Mouse (Mus musculus): ENCODE results near the gene Cpsf4l.

Cpsf4l gene

DNA sequence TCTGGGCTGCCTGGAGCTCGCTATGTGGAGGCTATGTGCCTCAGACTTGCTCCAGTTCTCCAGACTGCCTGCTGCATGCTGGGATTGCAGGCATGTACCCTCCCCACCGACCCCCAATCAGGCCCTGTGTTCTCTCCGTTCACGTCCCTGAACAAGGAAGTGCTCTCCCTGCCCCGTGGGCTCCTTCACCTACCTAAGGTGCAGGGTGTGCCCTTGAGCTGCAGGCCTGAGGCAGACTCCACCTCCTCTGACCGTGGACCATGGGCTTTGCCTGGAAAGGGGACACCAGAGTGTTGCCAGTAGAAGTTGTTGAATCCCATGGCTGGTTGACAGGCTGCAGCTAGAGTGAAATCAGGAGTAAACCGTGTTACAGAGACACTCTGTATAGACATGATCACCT, 10.2 kb downstream of the Cpsf4l start:
- DNase-seq (ENCODE audit: inconsistent ontology term), result no peak

DNA sequence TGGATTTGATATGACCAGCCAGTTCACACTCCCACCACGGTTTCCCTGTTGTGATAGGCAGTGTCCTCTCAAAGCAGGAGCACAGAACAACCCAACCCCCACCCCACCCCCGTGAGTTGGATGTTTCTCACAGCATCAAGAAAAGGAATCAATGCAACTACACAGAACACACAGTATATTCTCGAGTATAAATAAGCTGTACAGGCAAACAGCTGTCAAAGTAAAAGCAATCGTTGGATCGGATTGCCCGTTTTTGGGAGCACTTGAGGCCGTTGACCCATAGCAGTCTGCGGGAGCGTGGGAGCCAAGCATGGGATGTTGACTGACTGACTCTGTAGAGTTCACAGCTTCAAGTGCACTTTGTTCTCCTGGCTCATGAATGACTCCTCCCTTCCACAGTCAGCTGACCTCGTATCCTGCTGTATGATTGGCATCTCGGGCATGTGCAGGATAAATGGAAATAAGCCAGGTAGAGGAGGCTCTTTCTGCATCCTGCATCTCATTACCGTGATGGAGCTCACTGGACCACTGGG, 11.7 kb downstream of the Cpsf4l start:
- DNase-seq (ENCODE audit: inconsistent ontology term), result no peak

DNA sequence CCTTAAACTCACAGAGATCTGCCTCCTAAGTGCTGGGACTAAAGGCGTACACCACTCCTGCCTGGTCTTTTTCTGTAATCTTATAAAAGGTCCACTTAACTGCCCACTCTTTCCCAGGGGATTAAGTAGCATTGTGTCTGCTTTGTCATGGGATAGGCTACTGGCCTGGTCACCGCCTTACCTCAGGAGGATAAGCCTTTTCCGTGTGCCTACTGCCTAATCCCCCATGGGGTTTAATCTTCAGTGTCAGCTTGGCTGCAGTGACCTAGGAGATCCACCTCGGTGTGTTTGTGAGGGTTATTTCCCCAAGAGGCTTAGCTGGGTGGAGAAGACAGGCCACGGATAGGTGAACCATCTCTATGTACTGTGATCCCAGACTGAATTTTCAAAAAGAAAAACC, 12.2 kb downstream of the Cpsf4l start:
- DNase-seq (ENCODE audit: inconsistent ontology term), result no peak

DNA sequence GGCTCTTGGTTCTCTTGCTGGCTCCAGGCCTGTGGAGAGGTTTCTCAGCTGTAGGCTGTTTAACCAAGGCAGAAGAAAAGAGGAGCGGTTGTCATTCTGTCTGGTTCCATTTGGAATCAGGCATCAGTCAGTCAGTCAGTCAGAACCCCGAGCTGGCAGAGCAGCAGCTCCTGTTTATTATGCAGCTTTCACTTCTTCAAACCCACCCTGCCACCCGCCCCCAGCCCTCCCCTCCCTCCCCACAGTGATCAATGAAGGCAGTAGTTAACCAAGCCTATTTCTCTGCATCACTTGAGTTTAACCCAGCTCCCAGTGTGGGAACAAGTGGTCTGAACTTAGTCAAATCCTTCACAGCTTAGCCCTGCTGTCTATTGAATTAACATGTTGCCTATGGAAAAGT, 18.0 kb downstream of the Cpsf4l start:
- no peak for DNase-seq (ENCODE audit: inconsistent ontology term)

DNA sequence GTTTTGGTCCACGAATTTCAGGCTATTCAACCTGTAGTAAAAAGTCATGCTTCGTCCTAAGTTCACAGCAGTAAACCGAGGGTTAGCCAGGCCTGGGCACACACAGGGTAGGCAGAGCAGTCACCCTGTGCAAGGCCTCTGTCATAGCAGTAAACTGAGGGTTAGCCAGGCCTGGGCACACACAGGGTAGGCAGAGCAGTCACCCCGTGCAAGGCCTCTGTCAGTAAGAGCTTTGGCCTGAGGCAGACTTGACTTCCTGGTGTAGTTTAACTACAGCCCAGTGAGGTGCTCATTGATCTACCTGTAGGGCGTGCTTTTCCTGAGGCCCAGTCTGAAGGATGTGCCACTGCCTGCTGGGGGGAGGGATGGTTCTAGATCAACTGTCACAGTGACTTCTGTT, 18.5 kb downstream of the Cpsf4l start:
- DNase-seq (ENCODE audit: inconsistent ontology term), result no peak

DNA sequence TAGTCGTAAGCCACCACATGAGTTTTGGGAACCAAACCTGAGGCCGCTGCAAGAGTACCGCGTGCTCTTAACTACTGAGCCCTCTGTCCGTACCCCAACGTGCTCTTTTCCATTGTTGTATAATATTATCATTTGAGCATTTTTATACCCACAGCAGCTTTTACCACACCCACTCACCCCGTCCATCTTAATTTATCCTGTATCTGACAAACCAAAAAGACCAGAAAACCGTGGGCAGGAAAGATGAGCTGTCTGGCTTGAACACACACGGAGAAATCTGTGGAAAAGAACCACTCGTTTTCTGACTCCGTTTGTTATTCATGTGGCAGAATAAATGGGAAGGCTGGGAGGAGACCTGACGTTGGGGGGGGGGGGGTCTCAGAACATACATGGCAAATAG, 19.3 kb downstream of the Cpsf4l start:
- DNase-seq (ENCODE audit: inconsistent ontology term), result no peak

DNA sequence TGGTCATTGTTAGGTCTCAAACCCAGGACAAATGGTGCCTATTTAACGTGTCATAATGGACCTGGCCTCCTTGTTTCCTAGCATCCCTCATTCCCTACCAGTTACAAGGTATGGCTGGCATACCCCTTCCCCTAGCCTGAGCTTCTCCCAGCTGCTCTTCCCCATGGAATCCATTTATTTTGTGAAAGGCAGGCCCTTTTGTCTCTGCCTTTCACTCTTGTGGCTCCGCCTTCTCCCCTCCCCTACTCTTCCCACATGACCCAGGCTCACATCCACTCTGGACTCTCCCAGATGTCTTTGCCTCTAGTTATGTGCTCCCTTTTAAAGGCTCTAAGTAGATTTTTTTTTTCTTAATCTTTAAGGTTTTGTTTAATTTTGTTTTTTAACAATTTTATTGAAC, 22.8 kb downstream of the Cpsf4l start:
- no peak for DNase-seq (ENCODE audit: inconsistent ontology term)

DNA sequence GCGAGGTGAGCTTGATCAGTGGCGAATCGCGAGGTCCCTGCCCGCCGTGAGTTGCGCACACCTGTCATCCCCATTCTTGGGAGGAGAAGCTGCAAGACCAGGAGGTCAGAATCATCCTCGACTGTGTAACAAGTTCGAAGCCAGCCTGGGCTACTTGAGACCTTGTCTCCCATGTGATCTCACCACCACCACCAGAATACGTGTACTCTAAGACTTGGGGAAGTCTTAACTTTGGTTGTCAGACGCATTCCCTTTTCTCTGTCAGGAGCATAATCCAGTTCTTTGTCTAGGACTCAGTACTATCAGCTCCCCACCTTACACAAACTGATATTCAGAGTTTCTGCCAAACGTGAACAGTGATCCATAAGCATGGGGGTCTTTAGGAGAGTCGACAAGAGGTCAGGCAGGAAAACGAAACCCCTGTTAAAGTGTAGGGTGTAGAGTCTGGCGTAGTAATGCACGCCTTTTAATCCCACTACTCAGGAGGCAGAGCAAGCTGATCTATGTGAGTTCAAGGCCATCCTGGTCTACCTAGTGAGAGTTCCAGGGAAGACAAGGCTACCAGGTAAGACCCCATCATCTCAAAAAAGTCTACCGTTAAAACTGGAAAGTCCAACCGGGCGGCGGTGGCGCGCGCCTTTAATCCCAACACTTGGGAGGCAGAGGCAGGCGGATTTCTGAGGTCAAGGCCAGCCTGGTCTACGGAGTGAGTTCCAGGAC, 24.9 kb downstream of the Cpsf4l start:
- no peak for DNase-seq (ENCODE audit: inconsistent ontology term)

DNA sequence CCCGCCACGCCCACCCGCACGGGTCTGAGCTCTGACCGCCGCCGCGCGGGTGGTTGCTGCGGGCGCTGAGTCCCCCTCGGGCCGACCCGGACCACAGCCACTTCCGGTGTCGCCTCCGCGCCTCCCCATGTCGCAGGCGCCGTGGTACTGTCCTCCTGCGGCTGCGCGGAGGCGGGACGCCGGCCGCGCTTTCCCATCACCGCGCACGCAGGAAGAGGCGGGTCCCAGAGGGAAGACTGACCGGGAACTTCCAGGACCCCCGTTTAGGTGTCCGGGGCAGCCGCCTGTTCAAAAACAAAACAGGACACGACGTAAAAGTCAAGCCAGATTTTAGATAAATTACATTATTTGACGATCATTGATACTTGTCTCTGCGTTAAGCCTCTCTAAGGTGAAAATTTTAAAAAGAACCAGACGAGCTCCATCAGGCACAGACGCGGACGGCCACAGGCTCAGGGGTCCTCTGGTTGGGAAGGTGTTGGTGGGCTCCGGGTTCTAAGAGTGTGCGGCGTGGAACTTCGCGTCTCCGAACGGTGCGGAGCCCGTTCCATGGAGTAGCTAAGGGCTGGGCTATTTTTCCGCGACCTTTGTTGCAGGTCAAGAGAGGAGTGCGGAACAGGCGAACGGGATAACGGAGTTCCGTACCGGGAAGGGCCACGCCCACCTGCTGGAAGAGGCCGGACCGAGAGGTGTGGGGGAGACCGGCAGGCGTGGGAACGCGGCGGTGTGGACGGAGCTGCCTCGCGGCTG, 25.7 kb downstream of the Cpsf4l start, which contains the start of the genes Fam104a and D11Wsu47e:
Gene Fam104a (minus strand): TSS at position 199 of the 750 bp plus-strand sequence.
Gene D11Wsu47e (plus strand): TSS at position 456 of the 750 bp plus-strand sequence.
- peak; percentile 98 for DNase-seq (ENCODE audit: inconsistent ontology term)

DNA sequence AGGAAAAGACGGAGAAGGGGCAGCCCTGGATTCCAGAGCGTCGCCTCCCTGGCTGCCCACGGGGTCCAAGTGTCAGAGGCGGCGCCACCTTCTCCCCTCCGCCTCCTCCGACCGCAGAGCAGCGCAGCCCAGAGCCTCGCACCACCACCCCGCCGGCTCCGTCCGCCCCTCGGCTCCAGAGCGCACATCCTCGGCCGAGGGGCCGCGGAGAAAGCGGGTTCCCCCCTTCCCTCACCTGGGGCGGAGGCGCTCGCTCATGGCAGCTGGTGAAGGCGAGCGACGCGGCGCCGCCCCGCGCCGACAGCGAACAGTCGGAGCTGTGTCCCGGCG, 26.2 kb downstream of the Cpsf4l start:
- no peak for DNase-seq (ENCODE audit: inconsistent ontology term)

DNA sequence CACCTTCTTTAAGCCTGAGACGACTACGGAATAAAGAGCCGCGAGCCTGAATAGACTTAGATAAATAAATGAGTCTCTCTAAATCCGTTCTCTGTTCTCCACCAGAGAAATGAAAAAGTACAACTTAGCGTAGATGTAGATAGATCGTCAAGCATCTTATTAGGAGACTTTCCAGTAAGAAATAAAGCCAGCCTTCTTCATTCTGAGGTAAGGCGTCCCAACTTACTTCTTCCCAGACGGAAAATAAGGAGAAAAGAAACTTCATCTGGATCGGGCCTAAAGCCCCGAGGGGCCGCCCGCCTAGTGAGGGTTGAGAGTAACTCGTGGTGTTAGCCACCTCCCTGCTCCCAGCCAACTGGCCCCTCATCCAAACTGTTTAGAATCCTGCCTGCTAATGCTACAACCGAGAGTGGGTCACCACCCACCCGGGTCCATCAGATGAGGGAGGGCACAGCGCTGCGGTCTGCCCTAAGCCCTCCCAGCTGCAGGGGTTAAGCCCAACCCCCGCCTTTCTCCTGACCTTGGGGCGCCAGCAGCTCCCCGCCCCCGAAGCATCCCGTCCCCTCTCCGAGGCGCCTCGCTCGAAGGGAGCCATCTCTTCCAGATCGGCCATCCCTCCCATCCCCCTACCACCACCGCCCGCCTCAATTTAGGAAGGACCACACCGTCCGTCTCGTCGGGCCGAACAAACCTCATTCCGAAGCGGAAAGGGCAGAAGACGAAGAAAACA, 26.8 kb downstream of the Cpsf4l start:
- DNase-seq (ENCODE audit: inconsistent ontology term), result peak; percentile 78

DNA sequence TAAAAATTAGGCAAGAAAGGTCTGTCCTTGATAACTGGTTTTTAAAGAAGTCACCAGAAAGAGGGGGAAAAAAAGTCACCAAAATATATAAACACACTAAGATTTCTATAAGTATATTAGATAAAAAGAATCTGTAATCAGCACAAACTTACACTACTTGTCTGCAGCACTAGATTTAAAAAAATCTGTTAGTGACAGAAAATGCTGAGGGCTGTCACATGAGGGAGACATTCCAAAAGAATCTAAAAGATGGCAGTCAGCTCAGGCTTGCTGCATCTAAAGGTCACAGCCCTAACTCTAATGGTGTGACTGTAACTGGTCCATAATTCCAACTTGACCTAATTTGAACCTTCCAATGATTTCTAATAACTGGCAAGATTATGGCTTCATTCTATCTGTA, 27.8 kb downstream of the Cpsf4l start:
- no peak for DNase-seq (ENCODE audit: inconsistent ontology term)

DNA sequence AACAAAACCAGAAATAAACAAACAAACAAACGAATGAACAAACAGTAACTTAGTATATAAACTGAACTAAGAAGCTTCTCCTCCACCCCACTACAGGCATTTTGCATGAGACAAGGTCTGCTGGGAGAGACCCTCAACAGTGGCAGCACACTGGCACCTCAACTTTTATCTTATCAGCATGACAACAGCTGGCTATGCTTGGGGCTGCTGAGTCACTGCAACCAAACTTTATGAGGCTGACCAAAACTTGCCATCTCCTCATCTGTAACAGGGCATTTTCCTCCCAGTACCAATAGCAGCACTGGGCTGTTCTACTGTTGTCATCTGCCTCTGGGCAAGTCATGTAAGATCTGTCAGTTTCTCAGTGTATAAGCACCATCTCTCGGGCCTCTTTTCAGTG, 28.9 kb downstream of the Cpsf4l start:
- no peak for DNase-seq (ENCODE audit: inconsistent ontology term)

DNA sequence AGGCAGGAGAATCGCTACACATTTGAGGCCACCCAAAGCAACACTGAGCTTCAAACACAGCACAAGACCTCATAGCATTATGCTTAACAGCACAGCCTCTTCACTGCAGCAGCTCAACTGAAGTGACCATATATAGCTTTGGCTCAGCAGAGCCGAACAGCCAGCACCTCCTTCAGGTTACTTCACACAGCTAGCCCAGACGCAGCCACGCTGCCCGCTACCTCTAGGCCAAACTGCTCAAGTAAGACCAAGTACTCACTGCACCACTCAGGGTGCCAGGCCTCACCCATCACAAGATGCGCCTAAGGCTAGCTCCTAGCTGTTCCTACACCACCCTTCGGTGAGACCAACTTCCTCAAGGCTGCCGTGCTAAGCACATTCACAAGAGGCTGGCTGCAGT, 31.4 kb downstream of the Cpsf4l start:
- no peak for DNase-seq (ENCODE audit: inconsistent ontology term)

DNA sequence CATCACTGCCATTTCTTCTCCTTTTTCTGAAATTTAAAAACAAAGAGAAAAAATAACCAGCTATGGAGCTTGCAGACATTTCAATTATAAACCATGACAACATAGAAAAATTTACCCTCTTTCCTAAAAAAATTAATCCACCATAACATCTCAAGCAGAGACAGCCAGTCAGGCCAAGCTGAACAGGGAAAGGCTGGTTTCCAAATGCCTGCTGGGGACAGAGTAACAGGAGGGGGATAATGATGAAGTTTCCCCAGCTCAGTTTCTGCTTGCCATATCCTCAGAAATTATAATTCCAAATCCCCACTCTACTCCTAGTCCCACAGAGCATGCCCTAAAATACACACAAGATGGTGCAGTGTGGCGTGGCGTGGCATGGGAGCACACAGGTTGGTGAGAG, 32.4 kb downstream of the Cpsf4l start:
- DNase-seq (ENCODE audit: inconsistent ontology term), result no peak

DNA sequence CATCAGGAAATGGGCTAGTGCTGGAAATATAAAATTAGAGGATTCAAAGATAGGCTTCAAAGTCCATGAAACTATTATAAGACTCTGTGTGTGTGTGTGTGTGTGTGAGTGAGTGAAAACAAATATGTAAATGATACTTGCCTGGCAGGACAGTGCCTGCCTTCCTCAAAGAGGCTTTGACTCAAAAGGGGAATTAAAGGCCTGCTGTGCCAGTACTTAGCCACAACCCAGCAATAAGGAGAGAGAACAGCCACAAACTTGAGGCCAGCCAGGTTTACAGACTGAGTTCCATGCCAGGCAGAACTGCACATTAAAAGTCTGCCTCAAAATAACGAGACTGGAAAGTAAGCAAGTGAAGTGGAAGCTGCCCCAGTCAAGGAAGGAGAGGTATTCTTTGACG, 33.0 kb downstream of the Cpsf4l start:
- DNase-seq (ENCODE audit: inconsistent ontology term), result no peak

DNA sequence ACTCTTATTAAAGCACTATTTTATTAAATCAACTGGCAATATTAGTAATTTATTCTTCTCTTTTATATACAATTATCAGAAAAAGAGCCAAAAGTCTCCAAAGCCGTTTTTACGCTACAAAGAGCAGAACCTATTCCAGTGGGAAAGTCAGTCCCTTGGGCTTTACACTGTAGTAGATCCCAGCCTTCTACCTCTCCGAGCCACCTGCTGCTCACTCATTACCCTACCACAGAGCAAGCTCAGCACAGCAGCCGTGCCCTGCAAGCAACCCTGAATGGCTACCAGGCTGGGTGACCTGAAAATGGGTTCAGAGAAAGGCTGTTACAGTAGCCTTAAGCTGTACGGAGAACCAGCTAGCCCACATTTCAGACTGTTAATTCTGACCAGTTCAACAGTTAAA, 35.2 kb downstream of the Cpsf4l start:
- no peak for DNase-seq (ENCODE audit: inconsistent ontology term)

DNA sequence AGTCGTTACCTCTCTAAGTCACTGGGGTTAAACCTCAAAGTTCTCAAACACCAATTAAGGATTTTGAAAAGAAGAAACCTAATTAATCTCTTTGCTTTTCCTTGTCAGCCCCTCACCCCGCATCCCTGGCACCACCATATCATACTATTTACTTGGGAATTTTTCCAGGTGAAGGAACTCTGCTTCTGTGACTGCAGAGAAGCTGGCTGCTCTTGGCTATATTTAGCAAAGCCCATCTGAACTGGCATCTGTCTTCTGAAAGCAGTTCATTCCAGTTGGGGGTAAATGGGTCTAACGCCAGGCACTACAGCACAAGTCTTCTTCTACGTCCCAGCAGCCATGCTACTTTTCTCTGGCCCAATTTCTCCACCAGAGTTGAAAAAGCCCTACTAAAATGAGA, 36.2 kb downstream of the Cpsf4l start:
- no peak for DNase-seq (ENCODE audit: inconsistent ontology term)

DNA sequence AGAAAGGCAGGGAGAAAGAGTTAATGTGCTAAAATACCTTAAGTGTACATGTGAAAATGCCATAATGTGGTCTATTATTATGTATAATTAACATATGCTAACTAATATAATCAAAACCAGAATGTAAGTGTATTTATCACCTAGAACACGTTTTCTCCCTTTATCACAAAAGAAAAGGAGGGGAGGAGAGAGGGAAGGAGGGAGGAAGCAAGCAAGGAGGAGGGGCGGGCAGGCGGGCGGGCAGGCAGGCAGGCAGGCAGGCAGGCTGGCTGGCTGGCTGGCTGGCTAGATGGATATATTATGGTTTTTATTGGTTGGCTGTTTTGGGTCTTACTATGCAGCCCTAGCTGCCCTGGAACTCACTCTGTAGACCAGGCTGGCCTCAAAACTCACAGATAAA, 40.1 kb downstream of the Cpsf4l start:
- DNase-seq (ENCODE audit: inconsistent ontology term), result no peak

DNA sequence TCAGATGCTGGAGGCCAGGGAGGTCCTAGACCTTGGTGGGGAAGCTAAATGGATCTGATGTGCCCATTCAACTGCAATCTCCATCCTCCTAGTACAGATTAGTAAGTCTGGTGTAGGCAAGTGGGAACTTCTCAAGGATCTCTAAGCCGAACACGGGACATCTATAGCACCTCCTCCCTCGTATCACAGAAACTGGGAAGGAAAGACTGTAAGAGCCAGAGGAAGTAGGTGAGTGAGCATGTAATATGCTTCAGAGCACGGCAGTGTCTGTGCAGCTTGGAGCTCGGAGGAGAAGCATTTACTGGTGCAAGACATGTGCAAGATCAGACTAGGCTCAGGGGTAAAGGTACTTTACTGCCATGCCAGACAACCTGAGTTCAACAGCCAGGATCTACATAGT, 41.0 kb downstream of the Cpsf4l start:
- DNase-seq (ENCODE audit: inconsistent ontology term), result no peak

DNA sequence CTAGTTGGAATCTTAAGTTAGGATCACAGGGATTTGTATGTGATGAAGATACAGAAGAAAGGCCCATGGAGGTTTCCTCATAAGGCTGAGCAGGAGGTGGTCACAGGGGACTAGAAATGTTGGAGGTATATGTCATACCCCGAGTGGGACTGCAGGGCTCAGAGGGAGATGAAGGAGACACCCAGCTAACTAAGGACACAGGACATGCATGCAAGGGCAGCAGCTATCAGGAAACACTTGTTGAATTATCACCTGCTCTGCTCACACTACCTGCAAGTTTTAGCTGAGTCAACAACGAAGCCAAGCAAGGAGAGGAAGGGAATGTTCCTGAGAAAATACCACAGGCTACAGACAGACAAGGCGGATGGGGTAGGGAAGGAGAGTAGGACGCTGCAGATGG, 42.1 kb downstream of the Cpsf4l start:
- no peak for DNase-seq (ENCODE audit: inconsistent ontology term)

DNA sequence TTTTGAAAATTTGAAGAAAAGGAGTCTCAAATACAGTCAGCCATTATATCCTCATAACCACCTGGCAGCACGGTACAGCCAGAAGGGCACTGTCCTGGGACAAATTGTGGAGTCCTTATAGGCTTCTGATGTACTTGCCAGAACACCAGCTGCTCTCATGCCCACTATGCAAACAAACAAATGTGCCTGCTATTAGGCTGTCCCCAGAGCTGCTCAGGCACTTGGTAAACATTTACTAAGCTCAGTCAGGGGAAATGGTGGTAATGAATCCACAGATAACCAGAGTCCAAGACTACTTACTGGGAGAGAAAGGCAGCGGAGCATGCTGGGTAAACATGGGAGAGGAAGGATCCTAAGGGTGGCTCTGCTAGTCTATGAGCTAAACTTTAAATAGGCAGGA, 42.7 kb downstream of the Cpsf4l start:
- DNase-seq (ENCODE audit: inconsistent ontology term), result no peak

DNA sequence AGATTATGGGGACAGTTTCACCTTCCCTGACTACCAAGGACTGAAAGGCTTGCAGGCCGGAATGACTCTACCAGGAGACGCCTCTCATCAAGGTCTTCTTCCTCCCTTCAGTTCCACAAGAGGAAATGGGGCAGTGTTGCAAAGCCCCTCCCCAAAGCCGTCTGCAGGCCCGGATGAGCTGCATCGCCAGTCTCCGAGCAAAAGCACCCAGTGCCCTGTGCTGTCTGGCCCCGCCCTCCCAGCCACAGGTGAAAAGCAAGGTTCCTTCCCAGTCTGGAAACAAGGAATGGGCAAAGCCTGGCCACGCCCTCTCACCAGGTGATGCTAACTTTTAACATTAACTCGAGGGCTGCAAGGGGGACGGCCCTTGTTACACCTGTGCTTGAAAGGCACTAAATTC, 43.2 kb downstream of the Cpsf4l start:
- DNase-seq (ENCODE audit: inconsistent ontology term), result no peak

Data from Muller cell, postnatal 12 days (primary cell).